Mouse (Mus musculus) embryonic fibroblast, embryonic 13.5 days (primary cell): ENCODE measurements at regions not wholly inside any gene's neighbourhood (a gene's known extent, or its start where the extent isn't known, plus 50 kb on each side); places are given as distances from the start of the nearest gene placed in this dataset.

Experiments
- CTCF ChIP-seq: IDR thresholded peaks from 2 replicates; pipeline ENCODE4 v1.5.1; 2011; ENCODE audit warnings: mild to moderate bottlenecking, control low read depth, low read length, moderate library complexity, borderline replicate concordance; ENCODE audit not compliant: insufficient read depth
- POLR2A ChIP-seq: IDR thresholded peaks from 2 replicates; pipeline ENCODE4 v1.6.1; 2011; ENCODE audit warnings: low read depth, mild to moderate bottlenecking, control low read depth, low read length, moderate library complexity

DNA sequence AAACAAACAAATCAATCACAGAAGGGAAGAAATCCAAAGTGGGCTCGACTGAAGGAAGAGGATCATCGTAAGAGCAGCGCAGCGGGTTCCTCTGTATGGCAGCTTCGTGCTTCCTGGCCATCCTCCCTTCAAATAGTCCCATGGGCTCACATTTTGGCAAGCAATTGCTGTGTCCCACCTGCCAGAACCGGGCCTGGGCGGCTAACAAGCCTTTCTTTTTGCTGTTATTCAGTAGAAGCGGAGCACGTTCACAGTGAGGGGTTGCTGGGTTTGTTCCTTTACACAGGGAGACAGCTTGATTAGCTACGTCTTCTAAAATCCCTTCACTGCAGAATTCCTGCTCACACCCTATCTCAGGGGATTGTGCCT, 258.6 kb upstream of the Prok2 start:
- no peak for TF ChIP-seq CTCF
- no peak for TF ChIP-seq POLR2A
